Mouse (Mus musculus) CH12.LX (cell line): ENCODE data around the gene Tnxb. TPM values are rescaled to one million over a fixed set of nuclear protein-coding genes. Genes with fewer than 3 reads are reported as not detected.

ENCODE experiments used
- DNase-seq: peaks from one replicate; pipeline ENCODE4 v3.0.0-alpha.2; 2013; ENCODE audit errors: extremely low read depth
- H3K27ac ChIP-seq: 2 replicates; pipeline ENCODE4 v1.5.1; 2012; ENCODE audit warnings: low read depth, mild to moderate bottlenecking, control low read depth, moderate library complexity; ENCODE audit not compliant: insufficient read depth
- H3K27me3 ChIP-seq: replicated peaks from 2 replicates; pipeline ENCODE3; 2012; ENCODE audit warnings: inconsistent platforms
- H3K36me3 ChIP-seq, 2 experiments: replicated peaks in 1 of 2; 2 replicates each; pipeline versions ENCODE3 to v1.6.1; 2012; ENCODE audit warnings: inconsistent platforms in 1 of 2, low read length in 1 of 2, mild to moderate bottlenecking in 1 of 2, mixed read lengths in 1 of 2, moderate library complexity in 1 of 2; ENCODE audit not compliant: control insufficient read depth in 1 of 2, insufficient read depth in 1 of 2
- H3K4me1 ChIP-seq, 2 experiments: 2 replicates each; pipeline ENCODE4 v1.6.1; 2012; ENCODE audit warnings: inconsistent platforms in 1 of 2, moderate library complexity in 1 of 2; ENCODE audit not compliant: insufficient read depth in 2 of 2, control insufficient read depth in 1 of 2
- H3K4me2 ChIP-seq: 2 replicates; pipeline ENCODE4 v1.6.1; 2012; ENCODE audit warnings: low read depth, mild to moderate bottlenecking, control low read depth; ENCODE audit not compliant: poor library complexity, insufficient read depth, severe bottlenecking
- H3K4me3 ChIP-seq, 3 experiments: fragments of 150-350 bp in 1 of 3; sonication (generic) in 1 of 3; replicated peaks in 1 of 3; 2 replicates each; pipeline versions ENCODE3 to v1.5.1; 2011 to 2012; ENCODE audit warnings: low read depth in 2 of 3, low read length in 2 of 3, mild to moderate bottlenecking in 2 of 3, moderate library complexity in 2 of 3, control low read depth in 1 of 3, improper control_type of control experiment in 1 of 3, inconsistent platforms in 1 of 3, mixed read lengths in 1 of 3; ENCODE audit not compliant: poor library complexity in 1 of 3
- H3K79me2 ChIP-seq: replicated peaks from 2 replicates; pipeline ENCODE4 v1.6.1; 2012; ENCODE audit warnings: mild to moderate bottlenecking, moderate library complexity; ENCODE audit not compliant: control insufficient read depth, poor library complexity, insufficient read depth, severe bottlenecking; ENCODE audit errors: extremely low read depth
- H3K9ac ChIP-seq: 2 replicates; pipeline ENCODE4 v1.6.1; 2012; ENCODE audit warnings: low read depth, mild to moderate bottlenecking, control low read depth, moderate library complexity; ENCODE audit not compliant: insufficient read depth
- H3K9me3 ChIP-seq: replicated peaks from 2 replicates; pipeline ENCODE3; 2012; ENCODE audit warnings: low read length, inconsistent platforms, mixed read lengths
- E2F4 ChIP-seq: IDR thresholded peaks from 2 replicates; pipeline ENCODE4 v1.6.1; 2011; ENCODE audit warnings: low read depth, low read length, improper control_type of control experiment; ENCODE audit not compliant: insufficient replicate concordance
- ELF1 ChIP-seq: IDR thresholded peaks from 2 replicates; pipeline ENCODE4 v1.6.1; 2014; ENCODE audit warnings: low read depth, mild to moderate bottlenecking, inconsistent platforms, low read length, improper control_type of control experiment
- EP300 ChIP-seq: IDR thresholded peaks from 2 replicates; pipeline ENCODE4 v1.6.1; 2011; ENCODE audit warnings: low read length, improper control_type of control experiment
- ETS1 ChIP-seq: conservative IDR thresholded peaks from 2 replicates; pipeline ENCODE4 v1.6.1; 2012; ENCODE audit warnings: low read depth, mild to moderate bottlenecking, inconsistent platforms, low read length, improper control_type of control experiment, moderate library complexity
- JUND ChIP-seq: conservative IDR thresholded peaks from 2 replicates; pipeline ENCODE4 v1.6.1; 2011; ENCODE audit warnings: low read depth, low read length, improper control_type of control experiment
- MAFK ChIP-seq: IDR thresholded peaks from 2 replicates; pipeline ENCODE4 v1.6.1; 2011; ENCODE audit warnings: low read length, improper control_type of control experiment; ENCODE audit not compliant: insufficient replicate concordance
- PAX5 ChIP-seq: IDR thresholded peaks from 2 replicates; pipeline ENCODE4 v1.6.1; 2012; ENCODE audit warnings: low read length, inconsistent platforms, mixed read lengths
- POLR2A ChIP-seq: IDR thresholded peaks from 2 replicates; pipeline ENCODE4 v1.6.1; 2011; ENCODE audit warnings: low read depth, mild to moderate bottlenecking, improper control_type of control experiment, low read length
- RAD21 ChIP-seq: IDR thresholded peaks from 2 replicates; pipeline ENCODE4 v1.6.1; 2011; ENCODE audit warnings: low read depth, mild to moderate bottlenecking, low read length, improper control_type of control experiment, moderate library complexity
- RCOR1 ChIP-seq: conservative IDR thresholded peaks from 2 replicates; pipeline ENCODE4 v1.6.1; 2012; ENCODE audit warnings: low read depth, mild to moderate bottlenecking, inconsistent platforms, low read length, improper control_type of control experiment
- SMC3 ChIP-seq: IDR thresholded peaks from 2 replicates; pipeline ENCODE4 v1.6.1; 2011; ENCODE audit warnings: low read depth, low read length, improper control_type of control experiment
- TBP ChIP-seq: conservative IDR thresholded peaks from 2 replicates; pipeline ENCODE4 v1.6.1; 2011; ENCODE audit warnings: low read depth, low read length, improper control_type of control experiment
- TCF12 ChIP-seq: IDR thresholded peaks from 2 replicates; pipeline ENCODE4 v1.6.1; 2014; ENCODE audit warnings: low read depth, mild to moderate bottlenecking, inconsistent platforms, low read length, improper control_type of control experiment
- UBTF ChIP-seq: IDR thresholded peaks from 2 replicates; pipeline ENCODE4 v1.6.1; 2012; ENCODE audit warnings: low read depth, mild to moderate bottlenecking, inconsistent platforms, low read length, improper control_type of control experiment, moderate library complexity
- USF1 ChIP-seq: IDR thresholded peaks from 2 replicates; pipeline ENCODE4 v1.6.1; 2014; ENCODE audit warnings: low read depth, mild to moderate bottlenecking, inconsistent platforms, low read length, improper control_type of control experiment
- ZC3H11A ChIP-seq: IDR thresholded peaks from 2 replicates; pipeline ENCODE4 v1.6.1; 2012; ENCODE audit warnings: low read depth, mild to moderate bottlenecking, inconsistent platforms, low read length, improper control_type of control experiment
- ZMIZ1 ChIP-seq: IDR thresholded peaks from 2 replicates; pipeline ENCODE4 v1.6.1; 2012; ENCODE audit warnings: low read depth, mild to moderate bottlenecking, inconsistent platforms, low read length, improper control_type of control experiment
- ZNF384 ChIP-seq: IDR thresholded peaks from 2 replicates; pipeline ENCODE4 v1.6.1; 2012; ENCODE audit warnings: low read depth, low read length, improper control_type of control experiment, inconsistent platforms
- dilution Hi-C: fragments of 300-500 bp; cut with MboI; formaldehyde crosslinking; loops from 2 replicates; pipeline ENCODE4 v1.14.3; 2020; ENCODE audit warnings: low sequenced_read_pairs; ENCODE audit not compliant: extremely low pct_unique_long_range_greater_than_20kb, extremely low pct_ligation_motif_present
- in situ Hi-C: fragments of 300-500 bp; cut with MboI; formaldehyde crosslinking; loops from 3 replicates; pipeline ENCODE4 v1.14.3; 2019; ENCODE audit warnings: low sequenced_read_pairs, low pct_ligation_motif_present, low pct_unique_long_range_greater_than_20kb, mixed read lengths
- polyA plus RNA-seq: library from polyadenylated mRNA; unstranded; fragments of >175 nt; gene quantifications from 2 replicates; pipeline ENCODE4 v1.2.1, GENCODE M21; 2012; ENCODE audit warnings: low read depth; ENCODE audit not compliant: insufficient read length
- total RNA-seq, 2 experiments: library from RNA; depleted of rRNA; stranded (reverse); fragments of 300-350 nt in 1 of 2; fragments of >200 nt in 1 of 2; gene quantifications; 2 replicates each; pipeline ENCODE4 v1.2.3; 2012 to 2014

Tnxb gene
- total and polyA plus RNA-seq, 3 experiments, result not detected

- Histone ChIP-seq H3K27me3 (peaks cover 84% of the 10 kb centered on the region), H3K27ac (no peak overlapping the region), H3K36me3 (no peaks in the 10 kb centered on the region), H3K4me3 (no peak overlapping the region), H3K4me1 (peaks cover 0 to 11% of the 10 kb centered on the region in 2 experiments; a peak in 2 of 4 replicates), H3K9me3 (peaks cover 9% of the 10 kb centered on the region), H3K9ac (no peak overlapping the region), H3K4me2 (no peak overlapping the region), H3K79me2 (no peaks in the 10 kb centered on the region)
- DNase-seq, result no peak
- TF ChIP-seq MAFK (no peak), EP300 (no peak), ZNF384 (no peak), SMC3 (no peak), JUND (no peak), ZMIZ1 (no peak), POLR2A (no peak), ZC3H11A (no peak)
- in situ Hi-C loops, result no loop called here
- dilution Hi-C loops, result no loop called here
Observed at GRCm38 (mm10) chr17:34639461-34640255, 30.7 kb upstream of the Tnxb start.

DNA sequence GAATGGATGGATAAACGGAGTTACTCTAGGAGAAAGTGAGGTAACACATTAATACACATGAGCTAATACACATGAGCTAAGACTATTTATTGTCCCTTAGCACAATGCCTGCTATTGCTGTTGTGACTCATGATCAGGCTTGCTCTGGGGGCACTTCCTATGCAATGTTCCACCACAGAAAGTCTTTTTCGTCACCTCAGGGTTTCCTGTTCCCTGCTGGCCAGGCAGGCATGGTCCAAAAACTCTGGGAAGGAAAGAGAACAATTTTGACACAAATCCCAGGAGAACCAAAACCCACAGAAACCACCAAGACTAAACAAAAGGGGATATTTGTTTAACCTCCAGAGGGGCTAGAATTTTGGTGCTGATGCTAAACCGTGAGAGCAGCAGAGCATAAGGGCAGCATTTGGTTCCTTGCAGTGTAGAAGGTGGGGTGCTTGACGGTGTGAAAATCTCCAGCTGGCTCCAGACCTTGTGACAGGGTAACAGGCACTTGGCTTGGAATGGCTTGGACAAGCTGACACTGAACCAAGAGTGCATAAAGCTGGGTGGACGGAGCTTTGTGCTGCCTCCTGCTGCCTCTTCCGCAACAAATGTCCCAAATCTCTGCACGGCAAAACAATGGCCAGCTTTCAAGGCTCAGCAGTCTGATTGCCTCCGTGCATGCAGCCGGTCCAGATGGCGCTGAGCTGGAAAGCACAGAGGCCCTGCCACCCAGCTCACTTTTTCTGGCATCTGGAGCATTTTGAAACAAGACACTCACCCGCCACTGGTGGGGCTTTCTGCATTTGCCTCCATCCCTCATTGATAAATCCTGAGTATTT lies 29.3 kb upstream of the Tnxb start:
- no peak for TF ChIP-seq UBTF
- TF ChIP-seq, all 38 proteins: peak for 0
- Histone ChIP-seq H3K4me2 (no peak overlapping the region), H3K4me3 (no peak overlapping the region), H3K9ac (no peak overlapping the region), H3K79me2 (no peaks in the 10 kb centered on the region; the same call in 1 of the 2 replicates), H3K4me1 (peaks cover 0 to 22% of the 10 kb centered on the region in 2 experiments; a peak in 3 of 4 replicates), H3K9me3 (peaks cover 9% of the 10 kb centered on the region), H3K36me3 (peaks cover 0 to 4% of the 10 kb centered on the region in 2 experiments), H3K27me3 (peaks cover 75% of the 10 kb centered on the region), H3K27ac (no peak overlapping the region)
- no peak for DNase-seq
- dilution Hi-C loops, result no loop called here
- in situ Hi-C loops, result no loop called here

GRCm38 (mm10) chr17:34641945-34642344 lies 28.4 kb upstream of the Tnxb start:
- Histone ChIP-seq H3K4me2 (no peak overlapping the region), H3K9me3 (peaks cover 9% of the 10 kb centered on the region), H3K9ac (no peak overlapping the region), H3K4me1 (peaks cover 0 to 29% of the 10 kb centered on the region in 2 experiments; a peak in 3 of 4 replicates), H3K79me2 (no peaks in the 10 kb centered on the region; the same call in 1 of the 2 replicates), H3K4me3 (no peak overlapping the region), H3K27ac (no peak overlapping the region), H3K36me3 (peaks cover 0 to 9% of the 10 kb centered on the region in 2 experiments), H3K27me3 (peaks cover 66% of the 10 kb centered on the region)
- DNase-seq, result no peak
- in situ Hi-C loops (no loop called here), dilution Hi-C loops (no loop called here)
- TF ChIP-seq PAX5 (no peak), UBTF (no peak), TCF12 (no peak), USF1 (no peak), E2F4 (no peak), EP300 (no peak), RCOR1 (no peak), ETS1 (no peak), ELF1 (no peak), JUND (no peak), RAD21 (no peak), TBP (no peak)
